Mouse (Mus musculus) myocyte (in vitro differentiated cells): ENCODE measurements around the gene Clpsl2.

Source experiments
- E2F4 ChIP-seq: IDR thresholded peaks from one replicate; pipeline ENCODE4 v1.6.1; 2011; ENCODE audit warnings: mild to moderate bottlenecking, control low read depth, moderate library complexity; ENCODE audit not compliant: insufficient read depth
- MAX ChIP-seq: IDR thresholded peaks from one replicate; pipeline ENCODE4 v1.6.1; 2011; ENCODE audit warnings: low read depth, mild to moderate bottlenecking, control low read depth
- POLR2A ChIP-seq: IDR thresholded peaks from one replicate; pipeline ENCODE4 v1.6.1; 2011; ENCODE audit warnings: low read depth, mild to moderate bottlenecking, control low read depth, moderate library complexity; ENCODE audit not compliant: insufficient read length
- POLR2AphosphoS2 ChIP-seq: IDR thresholded peaks from one replicate; pipeline ENCODE4 v1.6.1; 2011; ENCODE audit warnings: low read depth, control low read depth; ENCODE audit not compliant: insufficient read length
- TCF12 ChIP-seq: IDR thresholded peaks from one replicate; pipeline ENCODE4 v1.6.1; 2011; ENCODE audit warnings: mild to moderate bottlenecking, control low read depth; ENCODE audit not compliant: poor library complexity, insufficient read depth, severe bottlenecking
- USF1 ChIP-seq: IDR thresholded peaks from one replicate; pipeline ENCODE4 v1.6.1; 2011; ENCODE audit warnings: low read depth, mild to moderate bottlenecking, control low read depth, moderate library complexity

DNA sequence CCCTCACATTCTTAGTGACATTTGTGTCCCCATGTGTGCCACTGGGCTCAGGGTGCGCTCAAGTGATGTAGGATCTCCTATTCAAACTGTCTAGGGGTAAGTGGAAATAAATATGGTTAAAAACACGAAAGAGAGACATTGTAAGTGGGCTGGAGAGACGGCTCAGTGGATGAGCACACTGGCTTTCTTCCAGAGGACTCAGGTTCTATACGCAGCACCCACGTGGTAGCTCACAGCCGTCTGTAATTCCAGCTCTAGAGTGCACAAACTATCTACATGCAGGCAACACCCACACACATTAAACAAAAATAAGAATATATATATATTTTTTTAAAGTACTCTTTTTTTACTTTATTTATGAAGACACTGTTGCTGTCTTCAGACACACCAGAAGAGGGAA, 23.7 kb downstream of the Clpsl2 start:
- TF ChIP-seq MAX (no peak), POLR2A (no peak), POLR2AphosphoS2 (no peak), E2F4 (no peak), TCF12 (no peak), USF1 (no peak)
